Mouse (Mus musculus): ENCODE results near the gene Dlst. TPM values are rescaled to one million over a fixed set of nuclear protein-coding genes. Genes with fewer than 3 reads are reported as not detected.

Gene Dlst
- total and polyA plus RNA-seq, 2 experiments from 2014 or later = 104 to 115 TPM

DNA sequence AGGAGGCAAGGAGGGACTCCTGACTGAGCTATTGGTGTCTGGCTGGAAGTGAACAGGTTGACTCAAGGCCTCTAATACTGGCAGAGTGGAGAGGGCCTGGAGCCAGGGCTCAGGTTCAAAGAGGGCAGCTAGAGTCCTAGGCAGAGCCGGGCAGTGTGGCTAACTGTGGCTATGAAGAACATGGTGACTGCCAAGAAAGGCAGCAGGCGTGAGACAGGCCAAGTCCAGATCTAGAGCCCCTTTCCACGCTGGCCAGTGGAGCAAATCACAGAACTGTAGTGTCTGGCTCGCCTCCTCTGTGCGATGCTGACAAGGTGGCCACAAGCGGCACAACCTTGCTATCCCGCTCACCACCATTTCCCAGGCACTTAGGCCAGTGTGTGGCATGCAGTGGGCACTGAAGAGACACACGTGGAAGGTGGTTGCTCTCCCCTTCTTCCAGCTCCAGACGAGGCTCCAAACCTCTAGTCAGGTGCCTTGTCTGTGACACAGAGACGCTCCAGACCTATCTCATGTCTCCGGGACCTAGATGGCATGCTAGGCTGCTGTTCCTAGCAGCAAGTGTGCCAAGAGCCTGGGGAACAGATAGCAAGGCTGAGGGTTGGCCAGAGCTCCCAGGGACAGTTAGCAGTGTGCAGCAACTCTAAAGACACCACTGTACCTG is 59.8 kb downstream of the Dlst start:
- Histone ChIP-seq H3K4me2 (ENCODE audit: low read depth, low read length) (no peak overlapping the region), H3K36me3 (ENCODE audit: insufficient read depth, low read length) (no peaks in the 10 kb centered on the region), H3K27ac (peak overlapping the region; percentile 66), H3K9me3 (ENCODE audit: low read length) (no peaks in the 10 kb centered on the region), H3K4me3 (ENCODE audit: low read length) (no peak overlapping the region), H3K9ac (replicated peaks; ENCODE audit: low read length) (no peak overlapping the region), H3K27me3 (ENCODE audit: insufficient read depth, low read length) (no peaks in the 10 kb centered on the region), H3K4me1 (ENCODE audit: insufficient read depth, low read length) (peaks cover 15% of the 10 kb centered on the region)
- TF ChIP-seq CTCF (IDR thresholded peaks at IDR 0.05; ENCODE audit: low read depth) = no peak
- DNase-seq (ENCODE audit: low spot score) (peak; percentile 52), ATAC-seq (peak; percentile 63)
- 68% methylated on average over 11 of the region's 11 CpGs for WGBS

DNA sequence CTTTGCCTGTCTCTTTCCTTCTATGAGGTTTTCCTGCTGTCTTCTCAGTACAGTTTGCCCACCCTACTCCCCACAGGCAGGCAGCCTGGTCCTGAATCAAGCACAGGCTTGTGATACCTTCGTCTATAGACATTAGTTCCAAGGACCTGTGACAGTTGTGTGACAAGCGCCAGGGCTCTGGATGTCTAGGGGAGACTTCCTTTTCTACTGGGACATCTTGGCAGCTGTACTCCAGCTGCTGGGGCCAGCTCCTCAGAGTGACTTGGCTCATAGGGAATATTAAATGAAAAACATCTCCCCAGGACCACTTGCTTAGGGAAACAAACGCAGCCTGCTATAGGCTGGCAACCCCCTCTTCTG is 60.3 kb downstream of the Dlst start:
- no peak overlapping the region for H3K9ac ChIP-seq (replicated peaks; ENCODE audit: low read length)
- ATAC-seq (no peak), DNase-seq (ENCODE audit: low spot score) (no peak)
- TF ChIP-seq CTCF (IDR thresholded peaks at IDR 0.05; ENCODE audit: low read depth) = no peak
- H3K36me3 ChIP-seq (ENCODE audit: insufficient read depth, low read length) = no peaks in the 10 kb centered on the region
- no peak overlapping the region for H3K4me3 ChIP-seq (ENCODE audit: low read length)
- no peaks in the 10 kb centered on the region for H3K27me3 ChIP-seq (ENCODE audit: insufficient read depth, low read length)
- H3K9me3 ChIP-seq (ENCODE audit: low read length) = no peaks in the 10 kb centered on the region
- H3K27ac ChIP-seq = peak overlapping the region; percentile 66
- 70% methylated on average over 3 of the region's 3 CpGs for WGBS
- H3K4me1 ChIP-seq (ENCODE audit: insufficient read depth, low read length) = peaks cover 20% of the 10 kb centered on the region
- H3K4me2 ChIP-seq (ENCODE audit: low read depth, low read length) = no peak overlapping the region

GRCm38 (mm10) chr12:85174016-85174415 is 63.4 kb downstream of the Dlst start:
- TF ChIP-seq CTCF (IDR thresholded peaks at IDR 0.05; ENCODE audit: low read depth) = no peak
- Histone ChIP-seq H3K4me3 (ENCODE audit: low read length) (no peak overlapping the region), H3K4me1 (ENCODE audit: insufficient read depth, low read length) (peaks cover 35% of the 10 kb centered on the region), H3K9ac (replicated peaks; ENCODE audit: low read length) (no peak overlapping the region; the same call in 1 of the 2 replicates), H3K36me3 (ENCODE audit: insufficient read depth, low read length) (no peaks in the 10 kb centered on the region), H3K4me2 (ENCODE audit: low read depth, low read length) (peak overlapping the region; percentile 64), H3K9me3 (ENCODE audit: low read length) (no peaks in the 10 kb centered on the region), H3K27me3 (ENCODE audit: insufficient read depth, low read length) (peaks cover 3% of the 10 kb centered on the region; the same call in 1 of the 2 replicates), H3K27ac (no peak overlapping the region; the same call in 1 of the 2 replicates)
- no peak for ATAC-seq
- peak; percentile 56 for DNase-seq (ENCODE audit: low spot score)
- 49% methylated on average over 7 of the region's 7 CpGs for WGBS

GRCm38 (mm10) chr12:85175087-85175675 is 64.5 kb downstream of the Dlst start:
- Histone ChIP-seq H3K4me3 (ENCODE audit: low read length) (peak overlapping the region; percentile 32), H3K36me3 (ENCODE audit: insufficient read depth, low read length) (no peaks in the 10 kb centered on the region), H3K27ac (peak overlapping the region; percentile 67; the same call in 1 of the 2 replicates), H3K4me2 (ENCODE audit: low read depth, low read length) (peak overlapping the region; percentile 64), H3K9ac (replicated peaks; ENCODE audit: low read length) (peak overlapping the region; percentile 10; the same call in 1 of the 2 replicates), H3K4me1 (ENCODE audit: insufficient read depth, low read length) (peaks cover 31% of the 10 kb centered on the region), H3K9me3 (ENCODE audit: low read length) (no peaks in the 10 kb centered on the region), H3K27me3 (ENCODE audit: insufficient read depth, low read length) (peaks cover 3% of the 10 kb centered on the region; the same call in 1 of the 2 replicates)
- ATAC-seq (peak; percentile 5; the same call in 1 of the 2 replicates), DNase-seq (ENCODE audit: low spot score) (peak; percentile 25)
- WGBS = 38% methylated on average over 16 of the region's 16 CpGs
- TF ChIP-seq CTCF (IDR thresholded peaks at IDR 0.05; ENCODE audit: low read depth) = no peak

DNA sequence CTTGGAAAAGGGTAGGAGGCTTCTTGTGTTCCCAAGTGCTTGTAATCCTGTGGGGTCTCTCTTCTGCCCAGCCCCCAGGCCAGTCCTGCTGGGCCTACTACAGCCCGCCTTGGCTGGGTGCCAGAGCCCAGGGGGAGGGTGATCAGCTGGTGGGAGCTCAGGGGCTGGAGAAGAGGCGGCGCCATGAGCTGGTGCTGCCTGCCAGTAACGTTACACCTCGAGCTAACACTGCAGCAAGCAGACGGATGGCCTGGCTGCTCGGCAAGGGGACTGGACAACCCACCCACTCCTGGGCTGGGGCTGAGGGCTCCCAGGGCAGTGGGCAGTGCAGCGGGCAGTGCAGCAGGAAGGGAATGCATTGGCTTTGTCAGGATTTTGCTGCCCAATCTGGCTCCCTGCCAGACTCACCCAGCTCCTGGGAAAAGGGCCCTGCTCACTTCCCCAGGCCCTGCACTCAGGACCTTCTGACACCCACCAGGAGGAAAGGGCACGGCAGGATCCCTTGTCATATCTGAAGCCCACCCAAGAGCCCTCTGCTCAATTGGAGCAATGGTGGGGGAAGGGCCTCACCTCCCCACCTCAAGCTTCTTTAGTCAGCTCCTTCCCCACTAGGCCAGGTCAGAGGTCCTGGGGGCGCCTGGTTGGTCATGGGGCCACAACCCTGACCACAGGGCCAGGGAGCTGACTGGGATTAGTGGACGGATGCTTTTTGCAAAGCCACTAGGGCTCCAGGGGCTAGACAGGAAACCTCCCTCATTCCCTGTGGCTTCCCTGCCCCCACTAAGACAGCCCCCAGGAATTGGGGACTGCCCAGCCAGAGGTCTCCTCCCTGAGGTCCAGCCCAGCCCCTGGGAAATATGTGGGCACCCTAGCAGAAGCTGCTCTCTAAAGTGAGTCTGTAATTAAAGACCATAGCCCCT is 65.6 kb downstream of the Dlst start:
- Histone ChIP-seq H3K27ac (peak overlapping the region; percentile 67; the same call in 1 of the 2 replicates), H3K9ac (replicated peaks; ENCODE audit: low read length) (peak overlapping the region; percentile 10; the same call in 1 of the 2 replicates), H3K36me3 (ENCODE audit: insufficient read depth, low read length) (no peaks in the 10 kb centered on the region), H3K4me2 (ENCODE audit: low read depth, low read length) (peak overlapping the region; percentile 64), H3K4me3 (ENCODE audit: low read length) (peak overlapping the region; percentile 32), H3K9me3 (ENCODE audit: low read length) (no peaks in the 10 kb centered on the region), H3K27me3 (ENCODE audit: insufficient read depth, low read length) (peaks cover 3% of the 10 kb centered on the region; the same call in 1 of the 2 replicates), H3K4me1 (ENCODE audit: insufficient read depth, low read length) (peaks cover 25% of the 10 kb centered on the region)
- ATAC-seq (peak; percentile 78), DNase-seq (ENCODE audit: low spot score) (peak; percentile 81)
- TF ChIP-seq CTCF (IDR thresholded peaks at IDR 0.05; ENCODE audit: low read depth) = no peak
- 17% methylated on average over 11 of the region's 11 CpGs for WGBS

DNA sequence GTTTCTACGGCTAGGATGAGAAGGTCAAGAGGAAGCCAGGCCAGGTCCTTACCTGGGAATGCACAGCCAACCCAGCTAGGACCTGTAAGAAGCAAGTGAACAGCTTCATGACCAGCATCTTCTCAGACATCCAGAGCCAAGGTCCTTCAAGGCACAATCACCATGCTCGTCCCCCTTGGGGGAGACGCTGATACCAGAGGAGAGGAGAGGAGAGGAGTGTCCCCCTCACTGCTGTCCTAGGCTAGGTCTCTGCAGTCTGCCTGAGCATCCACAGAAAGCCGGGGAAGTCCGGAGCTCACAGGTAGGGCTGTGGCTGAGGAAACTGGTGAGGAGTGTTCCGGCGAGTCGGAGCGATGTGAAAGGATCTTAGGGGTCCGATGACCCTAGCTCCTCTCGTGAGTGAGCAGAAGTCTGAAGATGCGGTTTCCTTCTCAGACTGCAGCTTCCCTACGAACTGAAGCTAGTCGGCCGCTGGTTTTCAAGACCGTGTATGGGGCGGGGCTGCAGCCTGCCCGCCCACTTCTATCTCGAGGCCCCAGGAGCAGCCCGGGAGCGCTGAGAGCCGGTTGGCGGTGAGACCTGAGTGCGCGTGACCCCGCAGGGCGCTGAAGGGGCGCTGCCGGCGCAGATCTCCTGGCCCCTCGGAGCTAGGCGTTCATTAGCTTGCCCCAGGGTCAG is 66.4 kb downstream of the Dlst start:
- no peaks in the 10 kb centered on the region for H3K36me3 ChIP-seq (ENCODE audit: insufficient read depth, low read length)
- peak overlapping the region; percentile 64 for H3K4me2 ChIP-seq (ENCODE audit: low read depth, low read length)
- H3K4me3 ChIP-seq (ENCODE audit: low read length) = peak overlapping the region; percentile 32
- peaks cover 3% of the 10 kb centered on the region; the same call in 1 of the 2 replicates for H3K27me3 ChIP-seq (ENCODE audit: insufficient read depth, low read length)
- WGBS = 9% methylated on average over 32 of the region's 32 CpGs
- H3K9ac ChIP-seq (replicated peaks; ENCODE audit: low read length) = peak overlapping the region; percentile 42
- TF ChIP-seq CTCF (IDR thresholded peaks at IDR 0.05; ENCODE audit: low read depth) = no peak
- no peak for ATAC-seq
- peaks cover 33% of the 10 kb centered on the region for H3K4me1 ChIP-seq (ENCODE audit: insufficient read depth, low read length)
- DNase-seq (ENCODE audit: low spot score) = peak; percentile 44
- no peaks in the 10 kb centered on the region for H3K9me3 ChIP-seq (ENCODE audit: low read length)
- H3K27ac ChIP-seq = peak overlapping the region; percentile 27; the same call in 1 of the 2 replicates

Measured in hindbrain, postnatal 0 days (tissue).